Mouse (Mus musculus) C2C12 (cell line): ENCODE data around the gene Ube2r2. TPM values are rescaled to one million over a fixed set of nuclear protein-coding genes. Genes with fewer than 3 reads are reported as not detected.

Source experiments
- H3K27me3 ChIP-seq: one replicate; pipeline ENCODE4 v1.6.1; 2011; ENCODE audit not compliant: control insufficient read depth, insufficient read depth, insufficient read length
- H3K36me3 ChIP-seq: one replicate; pipeline ENCODE4 v1.6.1; 2011; ENCODE audit not compliant: control insufficient read depth, insufficient read depth
- H3K4me3 ChIP-seq: one replicate; pipeline ENCODE4 v1.5.1; 2011; ENCODE audit warnings: mild to moderate bottlenecking, control low read depth; ENCODE audit not compliant: poor library complexity, insufficient read depth, severe bottlenecking
- H3K79me2 ChIP-seq: one replicate; pipeline ENCODE4 v1.6.1; 2011; ENCODE audit not compliant: control insufficient read depth, insufficient read depth
- H3K79me3 ChIP-seq: one replicate; pipeline ENCODE4 v1.6.1; 2011; ENCODE audit warnings: low read depth, control low read depth
- H3ac ChIP-seq: one replicate; pipeline ENCODE3; 2011; ENCODE audit warnings: low read depth; ENCODE audit not compliant: control insufficient read depth, insufficient read length
- CEBPB ChIP-seq: IDR thresholded peaks from one replicate; pipeline ENCODE4 v1.6.1; 2011; ENCODE audit warnings: low read depth, mild to moderate bottlenecking, control low read depth, moderate library complexity
- CTCF ChIP-seq: IDR thresholded peaks from one replicate; pipeline ENCODE4 v1.5.1; 2011; ENCODE audit not compliant: control insufficient read depth, insufficient read depth, insufficient read length
- FOSL1 ChIP-seq: IDR thresholded peaks from one replicate; pipeline ENCODE4 v1.8.0; 2011; ENCODE audit warnings: mild to moderate bottlenecking, low read length; ENCODE audit not compliant: poor library complexity, insufficient read depth, severe bottlenecking
- MAX ChIP-seq: IDR thresholded peaks from one replicate; pipeline ENCODE4 v1.6.1; 2011; ENCODE audit warnings: mild to moderate bottlenecking, control low read depth
- MYOD1 ChIP-seq: IDR thresholded peaks from one replicate; pipeline ENCODE4 v1.6.1; 2011; ENCODE audit warnings: low read depth; ENCODE audit not compliant: control insufficient read depth, insufficient read length
- MYOG ChIP-seq: IDR thresholded peaks from one replicate; pipeline ENCODE4 v1.6.1; 2011; ENCODE audit not compliant: control insufficient read depth, insufficient read length; ENCODE audit errors: extremely low read depth
- USF1 ChIP-seq: IDR thresholded peaks from one replicate; pipeline ENCODE4 v1.6.1; 2011; ENCODE audit warnings: low read depth, mild to moderate bottlenecking, control low read depth, moderate library complexity
- polyA plus RNA-seq: library from polyadenylated mRNA; unstranded; fragments of >200 nt; fragmentation: generic; extraction: Trizol; gene quantifications from one replicate; pipeline ENCODE4 v1.2.1, GENCODE M21; 2012; ENCODE audit warnings: missing spikeins

The Ube2r2 gene
- polyA plus RNA-seq, 1 experiment, result 49.1 TPM

DNA sequence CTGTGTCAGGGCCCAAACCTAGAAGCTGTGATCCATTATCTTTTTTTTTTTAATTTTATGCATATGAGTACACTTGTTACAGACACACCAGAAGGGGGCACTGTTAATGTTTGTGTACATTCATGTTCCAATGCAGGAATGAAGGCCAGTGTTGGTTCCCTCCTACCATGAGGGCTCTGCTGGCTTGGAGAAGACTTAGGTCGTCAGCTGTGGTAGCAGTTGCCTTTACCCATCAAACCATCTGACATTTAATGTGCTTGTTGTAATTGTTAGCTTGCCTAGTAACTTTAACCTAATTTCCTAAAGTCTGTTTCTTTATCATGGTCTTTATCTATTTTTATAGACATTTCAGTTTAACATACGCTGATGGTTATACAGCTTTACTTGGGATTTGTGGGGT lies 35.4 kb downstream of the Ube2r2 start:
- TF ChIP-seq FOSL1 (no peak), USF1 (no peak), CEBPB (no peak), MYOG (no peak), CTCF (no peak), MYOD1 (no peak), MAX (no peak)
- H3K79me2 ChIP-seq, result peaks cover 76% of the 10 kb centered on the region
- no peak overlapping the region for H3ac ChIP-seq
- H3K79me3 ChIP-seq, result peaks cover 16% of the 10 kb centered on the region
- H3K27me3 ChIP-seq, result no peaks in the 10 kb centered on the region
- H3K4me3 ChIP-seq, result no peak overlapping the region
- H3K36me3 ChIP-seq, result peaks cover 20% of the 10 kb centered on the region

DNA sequence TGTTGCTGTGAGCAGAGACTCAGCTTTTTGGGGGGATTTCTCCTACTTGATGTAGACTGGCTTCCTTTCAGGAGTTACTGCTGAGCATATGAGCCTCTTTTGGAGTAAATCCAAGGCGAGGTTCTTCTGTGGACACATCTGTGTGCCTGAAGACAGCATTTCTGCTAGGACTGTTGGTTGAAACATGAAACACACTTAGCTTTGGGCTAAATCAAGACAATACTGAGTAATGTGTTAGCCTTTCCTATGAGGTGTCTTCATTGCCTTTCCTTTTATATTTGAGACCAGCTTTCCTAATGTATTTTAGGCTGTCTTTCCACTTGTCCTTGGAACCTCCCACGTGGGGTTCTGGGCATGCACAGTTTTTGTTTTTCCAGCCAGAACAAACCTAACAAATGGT lies 39.1 kb downstream of the Ube2r2 start:
- peaks cover 37% of the 10 kb centered on the region for H3K36me3 ChIP-seq
- no peaks in the 10 kb centered on the region for H3K27me3 ChIP-seq
- peaks cover 39% of the 10 kb centered on the region for H3K79me2 ChIP-seq
- H3ac ChIP-seq, result no peak overlapping the region
- no peak overlapping the region for H3K4me3 ChIP-seq
- H3K79me3 ChIP-seq, result peaks cover 2% of the 10 kb centered on the region
- TF ChIP-seq MAX (no peak), MYOD1 (no peak), USF1 (no peak), MYOG (no peak), CEBPB (no peak), CTCF (no peak), FOSL1 (no peak)

- H3K36me3 ChIP-seq, result peaks cover 38% of the 10 kb centered on the region
- H3K4me3 ChIP-seq, result no peak overlapping the region
- H3ac ChIP-seq, result no peak overlapping the region
- TF ChIP-seq MAX, result no peak
- no peaks in the 10 kb centered on the region for H3K79me2 ChIP-seq
- no peaks in the 10 kb centered on the region for H3K79me3 ChIP-seq
- H3K27me3 ChIP-seq, result no peaks in the 10 kb centered on the region
Measured at GRCm38 (mm10) chr4:41179825-41180725, 44.5 kb downstream of the Ube2r2 start.

GRCm38 (mm10) chr4:41189809-41190208 lies 54.3 kb downstream of the Ube2r2 start:
- no peak overlapping the region for H3ac ChIP-seq
- no peak overlapping the region for H3K4me3 ChIP-seq
- H3K79me2 ChIP-seq, result no peaks in the 10 kb centered on the region
- peaks cover 47% of the 10 kb centered on the region for H3K36me3 ChIP-seq
- no peak for TF ChIP-seq MAX
- TF ChIP-seq CEBPB, result no peak
- TF ChIP-seq USF1, result no peak
- TF ChIP-seq CTCF, result no peak
- no peak for TF ChIP-seq MYOG
- TF ChIP-seq MYOD1, result no peak
- no peak for TF ChIP-seq FOSL1
- H3K27me3 ChIP-seq, result no peaks in the 10 kb centered on the region
- H3K79me3 ChIP-seq, result peaks cover 1% of the 10 kb centered on the region

GRCm38 (mm10) chr4:41192544-41193512 lies 57.3 kb downstream of the Ube2r2 start:
- peaks cover 65% of the 10 kb centered on the region for H3K36me3 ChIP-seq
- H3K27me3 ChIP-seq, result no peaks in the 10 kb centered on the region
- TF ChIP-seq MYOD1, result no peak
- H3ac ChIP-seq, result no peak overlapping the region
- H3K79me2 ChIP-seq, result no peaks in the 10 kb centered on the region
- H3K4me3 ChIP-seq, result no peak overlapping the region
- H3K79me3 ChIP-seq, result no peaks in the 10 kb centered on the region

GRCm38 (mm10) chr4:41195328-41195727 lies 59.8 kb downstream of the Ube2r2 start:
- H3K79me2 ChIP-seq, result no peaks in the 10 kb centered on the region
- no peak for TF ChIP-seq USF1
- no peak for TF ChIP-seq MYOD1
- no peak for TF ChIP-seq FOSL1
- no peak for TF ChIP-seq CTCF
- TF ChIP-seq CEBPB, result no peak
- TF ChIP-seq MYOG, result no peak
- TF ChIP-seq MAX, result no peak
- H3K4me3 ChIP-seq, result no peak overlapping the region
- H3K27me3 ChIP-seq, result no peaks in the 10 kb centered on the region
- H3K79me3 ChIP-seq, result no peaks in the 10 kb centered on the region
- peaks cover 83% of the 10 kb centered on the region for H3K36me3 ChIP-seq
- no peak overlapping the region for H3ac ChIP-seq
